Mouse (Mus musculus): ENCODE results near the gene Thsd7b.

The Thsd7b gene

GRCm38 (mm10) chr1:129272982-129273937, at the start of gene Thsd7b:
Gene Thsd7b, plus strand, starts transcription at chr1:129273302.
- DNase-seq (ENCODE audit: extremely low spot score, low spot score) = peak; percentile 60

DNA sequence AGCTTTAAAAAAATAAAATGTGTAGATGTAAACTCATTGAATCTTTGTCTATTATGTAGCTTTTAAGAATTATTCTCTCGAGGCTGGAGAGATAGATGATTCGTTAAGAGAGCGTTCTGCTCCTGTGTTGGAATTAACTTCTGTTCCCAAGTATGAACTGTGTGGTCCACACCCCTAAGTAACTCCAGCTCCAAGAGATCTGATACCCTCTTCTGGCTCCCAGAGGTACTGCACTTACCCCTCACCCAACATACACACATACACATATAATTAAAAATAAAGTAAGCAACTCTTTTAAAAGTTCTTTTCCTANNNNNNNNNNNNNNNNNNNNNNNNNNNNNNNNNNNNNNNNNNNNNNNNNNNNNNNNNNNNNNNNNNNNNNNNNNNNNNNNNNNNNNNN, 28.8 kb upstream of the Thsd7b start:
- peak; percentile 29 for DNase-seq (ENCODE audit: extremely low spot score, low spot score)

DNA sequence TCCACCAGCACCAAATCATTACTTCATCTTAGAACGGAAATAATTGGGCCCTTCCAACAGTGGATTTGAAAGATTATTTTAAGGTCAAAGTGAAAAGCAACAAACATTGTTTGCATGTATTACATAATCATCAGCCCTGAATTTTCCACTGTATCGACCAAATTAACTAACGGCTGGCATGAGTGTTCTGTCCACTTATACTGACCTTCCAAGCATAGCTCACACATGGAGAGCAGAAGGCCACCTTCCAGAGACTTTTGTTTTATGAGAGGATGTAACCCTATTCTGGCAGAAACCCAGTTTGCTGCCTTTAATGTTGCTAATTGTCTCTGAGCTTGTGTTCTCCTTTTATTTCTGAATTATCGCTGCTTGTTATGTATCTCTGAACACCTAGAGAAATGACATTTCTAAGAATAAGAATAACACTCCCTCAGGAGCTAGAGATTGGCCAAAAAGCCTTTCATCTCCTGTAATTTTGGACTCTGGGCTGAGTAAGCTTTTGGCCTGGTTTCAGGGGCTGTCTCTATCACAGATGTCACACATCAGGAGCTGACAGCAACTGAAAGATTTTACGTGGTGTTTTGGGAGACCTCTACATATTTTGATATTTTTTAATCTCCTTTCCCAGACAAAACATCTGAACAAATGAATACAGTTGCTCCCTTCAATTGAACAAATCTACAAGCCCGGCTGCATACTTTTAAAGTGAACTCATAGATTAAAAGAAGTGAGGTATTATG, 22.2 kb upstream of the Thsd7b start:
- no peak for DNase-seq (ENCODE audit: extremely low spot score, low spot score)

- no peak for DNase-seq (ENCODE audit: extremely low spot score, low spot score)
These were observed 6.4 kb upstream of the Thsd7b start for GRCm38 (mm10) chr1:129266684-129267083.

GRCm38 (mm10) chr1:129304173-129304572, 31.1 kb downstream of the Thsd7b start:
- no peak for DNase-seq (ENCODE audit: extremely low spot score, low spot score)

DNA sequence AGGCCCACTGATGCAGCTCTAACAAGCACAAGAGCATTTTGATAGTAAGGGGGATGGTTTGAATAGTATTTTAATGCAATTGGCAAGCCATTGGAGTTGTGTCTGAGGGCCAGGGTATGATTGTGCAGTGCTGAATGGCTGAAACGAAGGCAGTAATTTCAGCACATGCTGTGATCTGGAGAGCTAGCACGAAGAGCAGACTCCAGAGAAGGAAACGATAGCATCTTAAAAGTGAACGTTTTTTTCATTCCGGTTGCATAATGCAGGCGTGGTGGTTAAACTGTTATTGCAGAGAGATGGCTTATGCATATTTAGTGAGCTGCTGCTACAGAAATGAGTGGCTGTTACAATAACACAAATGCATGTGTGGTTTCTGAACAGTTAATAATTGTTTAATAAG, 51.3 kb downstream of the Thsd7b start:
- DNase-seq (ENCODE audit: extremely low spot score, low spot score) = no peak

- no peak for DNase-seq (ENCODE audit: extremely low spot score, low spot score)
These were observed 51.7 kb downstream of the Thsd7b start for GRCm38 (mm10) chr1:129324798-129325197.

DNA sequence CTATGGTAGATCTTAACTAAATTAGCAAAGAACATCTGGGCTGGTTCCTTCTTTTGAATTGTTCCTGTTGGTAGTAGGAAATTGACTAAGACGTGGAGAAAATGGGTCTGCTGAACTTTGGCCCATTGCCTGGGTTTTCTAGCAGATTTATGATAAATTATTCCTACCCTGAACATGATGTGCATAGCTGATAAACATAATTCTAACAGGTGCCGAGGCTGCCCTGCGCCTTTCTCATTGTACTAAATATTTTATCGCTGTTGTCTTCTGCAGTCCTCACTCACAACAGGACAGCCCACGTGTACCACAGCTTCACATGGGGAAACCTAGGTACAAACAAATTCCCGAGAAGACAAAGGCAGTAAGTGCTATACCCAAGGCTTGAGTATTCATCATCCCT, 83.5 kb downstream of the Thsd7b start:
- DNase-seq (ENCODE audit: extremely low spot score, low spot score) = no peak

DNA sequence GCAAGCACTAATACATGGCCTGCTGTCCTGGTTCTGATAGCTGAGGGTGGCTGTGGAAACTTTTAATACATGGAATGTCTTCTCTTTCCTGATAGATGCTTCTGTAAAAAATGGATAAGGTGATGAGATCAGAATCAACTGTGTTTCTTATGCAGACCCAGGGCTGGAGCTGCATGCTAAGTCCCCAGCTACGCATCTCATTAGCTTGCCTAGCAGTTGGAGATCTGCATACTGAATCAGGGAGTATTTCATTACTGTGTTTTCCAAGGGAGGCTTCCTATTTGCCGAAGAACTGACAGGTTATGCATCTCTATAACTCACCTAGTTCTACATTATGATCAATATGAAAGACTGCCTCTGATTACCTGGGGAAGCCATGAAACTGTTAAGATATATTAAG, 84.3 kb downstream of the Thsd7b start:
- DNase-seq (ENCODE audit: extremely low spot score, low spot score) = no peak

- DNase-seq (ENCODE audit: extremely low spot score, low spot score) = no peak
These were observed 90.3 kb downstream of the Thsd7b start for GRCm38 (mm10) chr1:129363368-129363767.

DNA sequence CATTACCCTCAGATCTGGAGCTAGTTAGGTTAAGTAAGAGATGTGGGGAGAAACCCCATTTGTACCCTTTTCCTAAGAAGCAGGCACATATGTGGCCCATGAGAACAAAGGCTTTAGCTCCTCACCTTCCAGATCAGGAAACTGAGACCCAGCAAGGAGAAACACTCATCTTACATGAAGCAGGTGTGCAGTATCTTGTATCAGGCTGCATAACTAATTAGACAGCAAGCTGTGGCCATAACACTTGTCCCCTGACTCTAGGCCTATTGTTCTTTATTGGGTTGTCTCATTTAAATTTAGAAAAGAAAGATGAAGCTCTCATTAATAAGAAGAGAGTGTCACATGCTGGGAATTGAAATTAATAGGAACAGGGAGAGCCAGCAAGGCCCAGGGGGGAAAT, 91.7 kb downstream of the Thsd7b start:
- no peak for DNase-seq (ENCODE audit: extremely low spot score, low spot score)

- no peak for DNase-seq (ENCODE audit: extremely low spot score, low spot score)
These were observed 92.5 kb downstream of the Thsd7b start for GRCm38 (mm10) chr1:129365590-129365989.

- DNase-seq (ENCODE audit: extremely low spot score, low spot score) = no peak
These were observed 113.4 kb downstream of the Thsd7b start for GRCm38 (mm10) chr1:129386479-129386878.

DNA sequence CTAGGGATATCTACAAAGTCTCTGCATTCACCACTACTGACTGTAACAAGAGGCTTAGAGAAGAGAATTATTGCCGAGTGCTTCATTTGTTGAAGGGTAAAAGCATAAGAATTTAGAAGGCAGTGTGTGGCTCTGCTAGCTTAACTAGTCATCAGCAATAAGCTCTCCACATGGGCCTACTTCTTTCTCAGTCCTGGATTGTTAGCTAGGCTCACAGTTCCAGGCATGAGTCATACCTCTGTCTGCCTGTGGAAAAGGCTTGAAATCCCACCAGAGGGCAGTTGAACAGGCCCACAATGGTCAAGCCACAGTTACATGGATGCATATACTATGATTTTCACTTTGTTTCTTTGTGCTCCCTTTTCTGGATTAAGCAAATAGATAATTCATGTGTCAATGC, 138.5 kb downstream of the Thsd7b start:
- DNase-seq (ENCODE audit: extremely low spot score, low spot score) = no peak

DNA sequence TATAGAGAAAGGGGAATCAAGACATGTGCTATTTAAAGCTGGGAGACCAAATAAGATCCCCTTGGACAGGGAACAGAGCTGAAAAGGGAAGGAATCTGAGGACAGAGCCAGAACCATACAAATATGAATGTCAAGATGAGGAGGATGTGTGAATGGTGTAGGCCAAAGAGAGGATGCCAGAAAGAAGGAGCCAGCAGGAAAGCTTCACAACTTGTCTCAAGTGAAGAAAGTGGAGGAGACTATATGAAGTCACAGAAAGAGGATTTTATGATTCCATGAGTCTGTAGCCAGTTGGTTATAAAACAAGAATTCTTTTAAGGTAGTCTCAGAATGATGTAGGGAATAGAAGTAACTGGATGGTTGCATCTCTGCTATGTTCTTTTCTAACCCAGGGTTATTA, 148.5 kb downstream of the Thsd7b start:
- no peak for DNase-seq (ENCODE audit: extremely low spot score, low spot score)

DNA sequence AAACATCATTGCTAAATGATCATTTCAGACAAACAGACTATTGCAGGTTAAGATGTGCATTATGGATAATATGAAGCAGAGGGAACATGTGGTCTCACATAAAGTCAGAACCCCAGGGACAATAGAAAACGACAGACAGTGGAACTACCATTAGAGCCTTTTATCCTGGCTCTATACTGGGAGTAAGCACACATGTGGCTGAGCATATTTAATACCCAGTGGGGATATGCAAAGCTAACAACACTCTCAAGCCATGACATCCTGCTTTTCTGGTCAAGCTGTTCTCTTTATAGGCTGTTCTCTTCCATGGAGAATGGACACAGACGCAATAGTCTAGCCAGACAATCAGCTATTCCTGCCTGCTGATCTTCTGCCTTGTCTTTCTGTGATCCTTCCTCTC, 191.3 kb downstream of the Thsd7b start:
- DNase-seq (ENCODE audit: extremely low spot score, low spot score) = no peak

DNA sequence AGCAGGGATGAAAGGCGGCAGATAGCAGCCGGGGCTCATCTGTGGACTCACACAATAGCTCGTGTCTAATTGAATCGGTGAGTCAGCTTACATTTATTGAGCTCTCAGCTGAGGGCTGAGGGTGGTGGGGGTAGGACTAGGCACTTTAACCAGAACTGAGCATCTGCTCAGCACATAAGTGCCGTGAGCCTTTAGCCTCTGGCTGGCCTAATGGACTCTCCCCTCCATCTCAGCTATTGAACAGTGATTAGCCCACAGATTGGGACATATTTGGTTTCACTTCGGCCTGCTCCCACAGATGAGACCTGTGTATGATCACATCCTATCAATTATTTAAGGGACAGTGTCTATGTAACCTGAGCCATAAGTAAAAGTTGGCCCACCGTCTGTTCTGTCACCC, 200.4 kb downstream of the Thsd7b start:
- no peak for DNase-seq (ENCODE audit: extremely low spot score, low spot score)

- no peak for DNase-seq (ENCODE audit: extremely low spot score, low spot score)
These were observed 211.3 kb downstream of the Thsd7b start for GRCm38 (mm10) chr1:129484266-129485031.

DNA sequence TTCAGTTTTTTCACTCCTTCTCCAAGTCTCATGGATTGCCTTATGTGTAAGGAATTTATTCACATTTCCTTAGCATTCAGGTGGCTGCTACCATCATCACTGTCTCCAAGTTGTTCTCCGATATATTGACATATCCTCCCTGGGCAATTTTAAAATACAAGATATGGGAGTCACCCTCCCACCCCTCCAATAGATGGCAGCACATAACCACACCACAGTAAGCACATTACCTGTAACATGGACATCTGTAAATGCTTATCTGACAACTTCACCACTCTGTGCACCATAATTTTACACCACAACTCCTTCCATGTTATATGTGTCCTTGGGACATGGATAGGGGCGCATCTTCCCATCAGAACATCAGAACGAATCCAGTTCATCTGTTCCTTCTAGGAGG, 218.0 kb downstream of the Thsd7b start:
- no peak for DNase-seq (ENCODE audit: extremely low spot score, low spot score)

DNA sequence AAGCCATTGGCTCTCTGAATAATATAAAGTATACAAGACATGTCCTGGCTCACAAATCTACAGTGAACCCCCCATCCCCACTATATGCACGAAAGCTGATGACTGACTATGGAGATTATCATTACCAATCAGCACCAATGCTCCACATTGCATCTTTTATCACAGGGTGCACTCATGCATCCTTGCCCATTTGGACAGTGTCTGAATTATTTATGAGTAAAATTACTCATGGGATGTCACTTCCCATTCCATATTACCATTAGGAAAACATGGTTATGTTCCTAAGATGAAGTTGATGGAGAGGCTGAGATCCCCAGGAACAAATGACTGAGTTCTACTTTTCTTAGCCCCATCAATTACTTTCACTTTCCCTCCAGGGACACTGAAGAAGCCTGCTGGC, 220.8 kb downstream of the Thsd7b start:
- DNase-seq (ENCODE audit: extremely low spot score, low spot score) = no peak

DNA sequence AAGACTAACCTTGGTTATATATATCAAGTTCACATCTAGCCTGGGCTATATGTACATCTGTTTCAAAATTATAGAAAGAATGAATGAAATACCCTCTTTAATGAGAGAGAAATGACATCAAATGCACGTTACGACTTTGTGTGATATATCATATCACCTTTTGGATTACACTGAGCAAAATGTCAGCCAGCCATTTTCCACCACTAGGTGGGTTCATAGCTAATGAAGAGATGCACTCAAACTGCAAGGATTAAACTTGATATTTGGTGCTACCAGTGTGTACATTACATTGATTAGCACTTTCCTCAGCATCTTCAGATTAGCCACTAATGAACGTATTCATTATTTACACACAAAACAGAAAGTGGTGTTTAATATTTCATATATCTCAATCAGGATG, 228.6 kb downstream of the Thsd7b start:
- no peak for DNase-seq (ENCODE audit: extremely low spot score, low spot score)

- no peak for DNase-seq (ENCODE audit: extremely low spot score, low spot score)
These were observed 243.3 kb downstream of the Thsd7b start for GRCm38 (mm10) chr1:129516379-129516778.

Data from neural tube, embryonic 10.5 days (tissue).